Mouse (Mus musculus) olfactory bulb, adult 2 months (tissue): ENCODE data around the gene Gm6525. TPM values are rescaled to one million over a fixed set of nuclear protein-coding genes. Genes with fewer than 3 reads are reported as not detected.

ENCODE experiments used
- H3K27ac ChIP-seq: fragments of 200-500 bp; 2 replicates; pipeline ENCODE4 v1.5.1; 2012; ENCODE audit warnings: low read depth, low read length; ENCODE audit not compliant: insufficient read depth
- H3K4me1 ChIP-seq: fragments of 200-500 bp; 2 replicates; pipeline ENCODE4 v1.6.1; 2012; ENCODE audit warnings: low read length; ENCODE audit not compliant: control insufficient read depth, insufficient read depth
- H3K4me3 ChIP-seq: fragments of 200-500 bp; 2 replicates; pipeline ENCODE4 v1.5.1; 2012; ENCODE audit warnings: mild to moderate bottlenecking, low read depth, low read length, moderate library complexity; ENCODE audit not compliant: insufficient read depth
- CTCF ChIP-seq: fragments of 200-500 bp; IDR thresholded peaks from 2 replicates; pipeline ENCODE4 v1.5.1; 2012; ENCODE audit warnings: low read depth, mild to moderate bottlenecking, low read length, moderate library complexity; ENCODE audit not compliant: insufficient read depth
- POLR2A ChIP-seq: fragments of 200-500 bp; IDR thresholded peaks from 2 replicates; pipeline ENCODE4 v1.6.1; 2012; ENCODE audit warnings: mild to moderate bottlenecking, low read depth, low read length, moderate library complexity; ENCODE audit not compliant: insufficient read depth
- WGBS: fragments of 180-500 bp; shearing (Covaris S2); methylation state at CpG from one replicate; pipeline ENCODE4 v1.1.7; 2018; 5-methylcytosine and 5-hydroxymethylcytosine counted together
- polyA plus RNA-seq: library from polyadenylated mRNA; stranded (reverse); fragments of >200 nt; gene quantifications from 2 replicates; pipeline ENCODE4 v1.2.4, GENCODE M21; 2012; ENCODE audit warnings: low replicate concordance; ENCODE audit not compliant: missing spikeins, insufficient read depth, insufficient read length

Gm6525 gene
- polyA plus RNA-seq, 1 experiment = not detected

GRCm38 (mm10) chr3:84181102-84181501, 7.2 kb downstream of the Gm6525 start:
- TF ChIP-seq CTCF (no peak), POLR2A (no peak)
- WGBS = 37% methylated on average over 8 of the region's 8 CpGs
- H3K4me3 ChIP-seq = no peak overlapping the region
- peaks cover 3% of the 10 kb centered on the region; the same call in 1 of the 2 replicates for H3K4me1 ChIP-seq
- H3K27ac ChIP-seq = no peak overlapping the region

- Histone ChIP-seq H3K27ac (no peak overlapping the region), H3K4me3 (no peak overlapping the region), H3K4me1 (peaks cover 3% of the 10 kb centered on the region; the same call in 1 of the 2 replicates)
- TF ChIP-seq POLR2A = no peak
- TF ChIP-seq CTCF = no peak
- WGBS = 48% methylated on average over 4 of the region's 4 CpGs
Measured at GRCm38 (mm10) chr3:84181717-84182116, 7.8 kb downstream of the Gm6525 start.

- WGBS = 61% methylated on average over 10 of the region's 10 CpGs
- Histone ChIP-seq H3K4me3 (no peak overlapping the region), H3K4me1 (peaks cover 26% of the 10 kb centered on the region), H3K27ac (no peak overlapping the region)
- TF ChIP-seq POLR2A (no peak), CTCF (no peak)
Measured at GRCm38 (mm10) chr3:84189629-84190173, 15.8 kb downstream of the Gm6525 start.

GRCm38 (mm10) chr3:84190513-84191061, 16.7 kb downstream of the Gm6525 start:
- Histone ChIP-seq H3K27ac (no peak overlapping the region), H3K4me1 (peaks cover 26% of the 10 kb centered on the region), H3K4me3 (no peak overlapping the region)
- TF ChIP-seq CTCF (no peak), POLR2A (no peak)
- WGBS = 43% methylated on average over 41 of the region's 41 CpGs

GRCm38 (mm10) chr3:84191141-84191881, 17.4 kb downstream of the Gm6525 start:
- 49% methylated on average over 21 of the region's 21 CpGs for whole genome bisulfite sequencing
- Histone ChIP-seq H3K4me3 (no peak overlapping the region), H3K27ac (no peak overlapping the region), H3K4me1 (peaks cover 29% of the 10 kb centered on the region)
- no peak for TF ChIP-seq CTCF
- no peak for TF ChIP-seq POLR2A

- peaks cover 29% of the 10 kb centered on the region for H3K4me1 ChIP-seq
- TF ChIP-seq CTCF (no peak), POLR2A (no peak)
- no peak overlapping the region for H3K27ac ChIP-seq
- 66% methylated on average over 4 of the region's 4 CpGs for WGBS
- H3K4me3 ChIP-seq = no peak overlapping the region
Measured at GRCm38 (mm10) chr3:84193881-84194280, 20.0 kb downstream of the Gm6525 start.

- WGBS = 94% methylated on average over 3 of the region's 3 CpGs
- peaks cover 11% of the 10 kb centered on the region for H3K4me1 ChIP-seq
- TF ChIP-seq POLR2A (no peak), CTCF (no peak)
- no peak overlapping the region for H3K27ac ChIP-seq
- no peak overlapping the region for H3K4me3 ChIP-seq
Measured at GRCm38 (mm10) chr3:84198229-84198628, 24.3 kb downstream of the Gm6525 start.

GRCm38 (mm10) chr3:84199516-84199915, 25.6 kb downstream of the Gm6525 start:
- no peak overlapping the region for H3K4me3 ChIP-seq
- H3K4me1 ChIP-seq = peaks cover 12% of the 10 kb centered on the region
- no peak for TF ChIP-seq POLR2A
- no peak for TF ChIP-seq CTCF
- H3K27ac ChIP-seq = no peak overlapping the region
- WGBS = 93% methylated on average over 9 of the region's 9 CpGs
